Mouse (Mus musculus) CH12.LX (cell line): Measurements from ENCODE around the gene Klhl5. TPM values are rescaled to one million over a fixed set of nuclear protein-coding genes. Genes with fewer than 3 reads are reported as not detected.

ENCODE experiments used
- DNase-seq: peaks from one replicate; pipeline ENCODE4 v3.0.0-alpha.2; 2013; ENCODE audit errors: extremely low read depth
- H3K27ac ChIP-seq: 2 replicates; pipeline ENCODE4 v1.5.1; 2012; ENCODE audit warnings: low read depth, mild to moderate bottlenecking, control low read depth, moderate library complexity; ENCODE audit not compliant: insufficient read depth
- H3K27me3 ChIP-seq: replicated peaks from 2 replicates; pipeline ENCODE3; 2012; ENCODE audit warnings: inconsistent platforms
- H3K36me3 ChIP-seq, 2 experiments: replicated peaks in 1 of 2; 2 replicates each; pipeline versions ENCODE3 to v1.6.1; 2012; ENCODE audit warnings: inconsistent platforms in 1 of 2, low read length in 1 of 2, mild to moderate bottlenecking in 1 of 2, mixed read lengths in 1 of 2, moderate library complexity in 1 of 2; ENCODE audit not compliant: control insufficient read depth in 1 of 2, insufficient read depth in 1 of 2
- H3K4me1 ChIP-seq, 2 experiments: 2 replicates each; pipeline ENCODE4 v1.6.1; 2012; ENCODE audit warnings: inconsistent platforms in 1 of 2, moderate library complexity in 1 of 2; ENCODE audit not compliant: insufficient read depth in 2 of 2, control insufficient read depth in 1 of 2
- H3K4me2 ChIP-seq: 2 replicates; pipeline ENCODE4 v1.6.1; 2012; ENCODE audit warnings: low read depth, mild to moderate bottlenecking, control low read depth; ENCODE audit not compliant: poor library complexity, insufficient read depth, severe bottlenecking
- H3K4me3 ChIP-seq, 3 experiments: fragments of 150-350 bp in 1 of 3; sonication (generic) in 1 of 3; replicated peaks in 1 of 3; 2 replicates each; pipeline versions ENCODE3 to v1.5.1; 2011 to 2012; ENCODE audit warnings: low read depth in 2 of 3, low read length in 2 of 3, mild to moderate bottlenecking in 2 of 3, moderate library complexity in 2 of 3, control low read depth in 1 of 3, improper control_type of control experiment in 1 of 3, inconsistent platforms in 1 of 3, mixed read lengths in 1 of 3; ENCODE audit not compliant: poor library complexity in 1 of 3
- H3K79me2 ChIP-seq: replicated peaks from 2 replicates; pipeline ENCODE4 v1.6.1; 2012; ENCODE audit warnings: mild to moderate bottlenecking, moderate library complexity; ENCODE audit not compliant: control insufficient read depth, poor library complexity, insufficient read depth, severe bottlenecking; ENCODE audit errors: extremely low read depth
- H3K9ac ChIP-seq: 2 replicates; pipeline ENCODE4 v1.6.1; 2012; ENCODE audit warnings: low read depth, mild to moderate bottlenecking, control low read depth, moderate library complexity; ENCODE audit not compliant: insufficient read depth
- H3K9me3 ChIP-seq: replicated peaks from 2 replicates; pipeline ENCODE3; 2012; ENCODE audit warnings: low read length, inconsistent platforms, mixed read lengths
- BHLHE40 ChIP-seq: IDR thresholded peaks from 2 replicates; pipeline ENCODE4 v1.6.1; 2011; ENCODE audit warnings: mild to moderate bottlenecking, low read depth, low read length, improper control_type of control experiment
- CHD2 ChIP-seq: IDR thresholded peaks from 2 replicates; pipeline ENCODE4 v1.6.1; 2011; ENCODE audit warnings: low read length, improper control_type of control experiment
- ELF1 ChIP-seq: IDR thresholded peaks from 2 replicates; pipeline ENCODE4 v1.6.1; 2014; ENCODE audit warnings: low read depth, mild to moderate bottlenecking, inconsistent platforms, low read length, improper control_type of control experiment
- EP300 ChIP-seq: IDR thresholded peaks from 2 replicates; pipeline ENCODE4 v1.6.1; 2011; ENCODE audit warnings: low read length, improper control_type of control experiment
- GABPA ChIP-seq: IDR thresholded peaks from 2 replicates; pipeline ENCODE4 v1.6.1; 2012; ENCODE audit warnings: low read depth, low read length, improper control_type of control experiment, inconsistent platforms; ENCODE audit not compliant: insufficient replicate concordance
- IRF4 ChIP-seq: IDR thresholded peaks from 2 replicates; pipeline ENCODE4 v1.6.1; 2014; ENCODE audit warnings: low read depth, mild to moderate bottlenecking, inconsistent platforms, low read length, improper control_type of control experiment
- JUN ChIP-seq: IDR thresholded peaks from 2 replicates; pipeline ENCODE4 v1.6.1; 2011; ENCODE audit warnings: low read depth, mild to moderate bottlenecking, low read length, improper control_type of control experiment, moderate library complexity; ENCODE audit not compliant: insufficient read depth
- MAFK ChIP-seq: IDR thresholded peaks from 2 replicates; pipeline ENCODE4 v1.6.1; 2011; ENCODE audit warnings: low read length, improper control_type of control experiment; ENCODE audit not compliant: insufficient replicate concordance
- MAX ChIP-seq: IDR thresholded peaks from 2 replicates; pipeline ENCODE4 v1.6.1; 2011; ENCODE audit warnings: low read length, improper control_type of control experiment
- MAZ ChIP-seq: IDR thresholded peaks from 2 replicates; pipeline ENCODE4 v1.6.1; 2012; ENCODE audit warnings: low read depth, mild to moderate bottlenecking, inconsistent platforms, low read length, improper control_type of control experiment, moderate library complexity
- MEF2A ChIP-seq: IDR thresholded peaks from 2 replicates; pipeline ENCODE4 v1.6.1; 2014; ENCODE audit warnings: low read depth, mild to moderate bottlenecking, inconsistent platforms, low read length, improper control_type of control experiment, borderline replicate concordance
- MYC ChIP-seq: IDR thresholded peaks from 2 replicates; pipeline ENCODE4 v1.6.1; 2011; ENCODE audit warnings: low read depth, mild to moderate bottlenecking, improper control_type of control experiment, low read length
- NELFE ChIP-seq: IDR thresholded peaks from 2 replicates; pipeline ENCODE4 v1.6.1; 2011; ENCODE audit warnings: low read depth, low read length, improper control_type of control experiment
- NRF1 ChIP-seq: IDR thresholded peaks from 2 replicates; pipeline ENCODE4 v1.6.1; 2014; ENCODE audit warnings: low read depth, mild to moderate bottlenecking, inconsistent platforms, low read length, improper control_type of control experiment, moderate library complexity
- PAX5 ChIP-seq: IDR thresholded peaks from 2 replicates; pipeline ENCODE4 v1.6.1; 2012; ENCODE audit warnings: low read length, inconsistent platforms, mixed read lengths
- POLR2A ChIP-seq: IDR thresholded peaks from 2 replicates; pipeline ENCODE4 v1.6.1; 2011; ENCODE audit warnings: low read depth, mild to moderate bottlenecking, improper control_type of control experiment, low read length
- POLR2AphosphoS2 ChIP-seq: IDR thresholded peaks from 2 replicates; pipeline ENCODE4 v1.6.1; 2011; ENCODE audit warnings: low read depth, low read length, improper control_type of control experiment
- RAD21 ChIP-seq: IDR thresholded peaks from 2 replicates; pipeline ENCODE4 v1.6.1; 2011; ENCODE audit warnings: low read depth, mild to moderate bottlenecking, low read length, improper control_type of control experiment, moderate library complexity
- RCOR1 ChIP-seq: conservative IDR thresholded peaks from 2 replicates; pipeline ENCODE4 v1.6.1; 2012; ENCODE audit warnings: low read depth, mild to moderate bottlenecking, inconsistent platforms, low read length, improper control_type of control experiment
- SIN3A ChIP-seq: IDR thresholded peaks from 2 replicates; pipeline ENCODE4 v1.6.1; 2012; ENCODE audit warnings: low read length, improper control_type of control experiment, inconsistent platforms
- TCF12 ChIP-seq: IDR thresholded peaks from 2 replicates; pipeline ENCODE4 v1.6.1; 2014; ENCODE audit warnings: low read depth, mild to moderate bottlenecking, inconsistent platforms, low read length, improper control_type of control experiment
- USF2 ChIP-seq: conservative IDR thresholded peaks from 2 replicates; pipeline ENCODE4 v1.6.1; 2011; ENCODE audit warnings: low read depth, low read length, improper control_type of control experiment
- ZMIZ1 ChIP-seq: IDR thresholded peaks from 2 replicates; pipeline ENCODE4 v1.6.1; 2012; ENCODE audit warnings: low read depth, mild to moderate bottlenecking, inconsistent platforms, low read length, improper control_type of control experiment
- dilution Hi-C: fragments of 300-500 bp; cut with MboI; formaldehyde crosslinking; loops from 2 replicates; pipeline ENCODE4 v1.14.3; 2020; ENCODE audit warnings: low sequenced_read_pairs; ENCODE audit not compliant: extremely low pct_unique_long_range_greater_than_20kb, extremely low pct_ligation_motif_present
- in situ Hi-C: fragments of 300-500 bp; cut with MboI; formaldehyde crosslinking; loops from 3 replicates; pipeline ENCODE4 v1.14.3; 2019; ENCODE audit warnings: low sequenced_read_pairs, low pct_ligation_motif_present, low pct_unique_long_range_greater_than_20kb, mixed read lengths
- polyA plus RNA-seq: library from polyadenylated mRNA; unstranded; fragments of >175 nt; gene quantifications from 2 replicates; pipeline ENCODE4 v1.2.1, GENCODE M21; 2012; ENCODE audit warnings: low read depth; ENCODE audit not compliant: insufficient read length
- total RNA-seq, 2 experiments: library from RNA; depleted of rRNA; stranded (reverse); fragments of 300-350 nt in 1 of 2; fragments of >200 nt in 1 of 2; gene quantifications; 2 replicates each; pipeline ENCODE4 v1.2.3; 2012 to 2014

The Klhl5 gene
- total RNA-seq (2012; rRNA removed) (15.7 and 20.6 TPM in 2 replicates), total RNA-seq (2014; rRNA removed) (22.6 and 23.2 TPM in 2 replicates), polyA plus RNA-seq (27.2 and 31.7 TPM in 2 replicates)

GRCm38 (mm10) chr5:65106876-65107772 lies at the start of gene Klhl5:
Klhl5 (plus strand) TSS chr5:65107539.
- peak within 1 kb of the TSS; percentile 80 for H3K4me2 ChIP-seq
- peaks cover 12 to 39% of the 10 kb centered on the region in 2 experiments for H3K4me1 ChIP-seq
- peak within 1 kb of the TSS; percentile 95 for H3K9ac ChIP-seq
- DNase-seq: peak; percentile 66
- peaks cover 3% of the 10 kb centered on the region; the same call in 1 of the 2 replicates for H3K79me2 ChIP-seq
- H3K36me3 ChIP-seq: no peaks in the 10 kb centered on the region
- peak within 1 kb of the TSS; percentile 64 to 96 (median 82) for H3K4me3 ChIP-seq
- in situ Hi-C loops: no loop called here
- H3K27ac ChIP-seq: no peak within 1 kb of the TSS
- no peaks in the 10 kb centered on the region for H3K9me3 ChIP-seq
- dilution Hi-C loops: no loop called here
- no peaks in the 10 kb centered on the region for H3K27me3 ChIP-seq
- no peak for TF ChIP-seq NRF1
- TF ChIP-seq MEF2A: no peak
- no peak for TF ChIP-seq GABPA
- TF ChIP-seq POLR2A: peak; percentile 53; the same call in 1 of the 2 replicates
- TF ChIP-seq TCF12: 0 out of 2 replicates have a peak, but pooled peaks have one; percentile 9
- 0 out of 2 replicates have a peak, but pooled peaks have one; percentile 8 for TF ChIP-seq BHLHE40
- TF ChIP-seq RCOR1: no peak
- TF ChIP-seq MAZ: no peak
- TF ChIP-seq RAD21: no peak
- TF ChIP-seq MAFK: no peak
- TF ChIP-seq, all 38 proteins: peak for 3

GRCm38 (mm10) chr5:65057596-65057995 lies 49.7 kb upstream of the Klhl5 start:
- DNase-seq: no peak
- H3K4me2 ChIP-seq: no peak overlapping the region
- no peaks in the 10 kb centered on the region for H3K27me3 ChIP-seq
- no peak overlapping the region for H3K27ac ChIP-seq
- H3K9ac ChIP-seq: no peak overlapping the region
- peaks cover 2% of the 10 kb centered on the region for H3K9me3 ChIP-seq
- TF ChIP-seq IRF4 (no peak), ELF1 (no peak), SIN3A (no peak), MAX (no peak), POLR2A (no peak), POLR2AphosphoS2 (no peak), PAX5 (no peak), EP300 (no peak), USF2 (no peak), TCF12 (no peak), ZMIZ1 (no peak), MYC (no peak), BHLHE40 (no peak), NELFE (no peak), CHD2 (no peak), RAD21 (no peak), JUN (no peak)
- H3K36me3 ChIP-seq: peaks cover 0 to 5% of the 10 kb centered on the region in 2 experiments
- no peak overlapping the region for H3K4me3 ChIP-seq
- 0 out of 4 replicates have a peak, but pooled peaks cover 0 to 4% of the 10 kb centered on the region in 2 experiments for H3K4me1 ChIP-seq
- dilution Hi-C loops (no loop called here), in situ Hi-C loops (no loop called here)
- no peaks in the 10 kb centered on the region for H3K79me2 ChIP-seq
